Comparison of ENCODE assay signal across 12 mouse cellular contexts in the genomic region with DNA sequence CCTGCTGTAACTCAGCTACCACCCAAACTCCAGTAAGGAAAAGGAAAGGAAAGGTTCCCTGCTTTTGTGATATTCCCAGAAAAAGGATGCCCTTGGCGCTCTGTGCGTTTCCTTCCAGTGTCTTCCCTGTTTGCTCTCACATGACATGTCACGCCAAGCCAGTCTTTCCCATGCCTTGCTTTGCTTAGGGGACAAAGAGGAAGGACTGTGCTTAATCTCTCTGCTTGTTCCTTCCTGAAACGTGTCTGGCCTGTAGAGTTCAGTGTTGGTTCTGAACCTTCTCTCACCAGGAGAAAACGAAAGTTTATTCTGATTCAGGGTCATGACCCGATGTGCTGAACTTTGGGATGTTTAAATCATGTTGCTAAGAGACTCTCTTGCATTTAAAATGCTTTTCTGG. TPM values are rescaled to one million over a fixed set of nuclear protein-coding genes. Genes with fewer than 3 reads are reported as not detected.
DNase-seq lines count a peak whose midpoint lies in the region; ATAC-seq and TF ChIP-seq lines count a peak whose summit lies in the region.
"Had no signal": no experiment of that assay in that cellular context is flagged by ENCODE, and none has a peak within 500 bp of the region (broad histone marks: within the 10 kb centered on the region; RNA-seq: fewer than 3 reads in every experiment).

No protein-coding gene starts in this region.

- peaks cover 0 to 3% of the 10 kb centered on the region in 2 experiments; a peak in 1 of 4 replicates for H3K4me1 ChIP-seq in MEL (ENCODE audit: control insufficient read depth in 1 of 2, insufficient read depth in 2 of 2, low read length in 2 of 2)
- no peaks in the 10 kb centered on the region; the same call in 1 of the 2 replicates for H3K4me1 ChIP-seq in heart, embryonic 16.5 days (ENCODE audit: control insufficient read depth, insufficient read depth, low read length)
- H3K4me1 ChIP-seq in liver, embryonic 14.5 days (replicated peaks; ENCODE audit: control insufficient read depth in 2 of 2, insufficient read depth in 2 of 2, low read length in 1 of 2): peaks cover 0 to 11% of the 10 kb centered on the region in 2 experiments; a peak in 2 of 4 replicates

- no peaks in the 10 kb centered on the region for H3K9me3 ChIP-seq in MEL (replicated peaks; ENCODE audit: insufficient read depth, low read length)
- no peaks in the 10 kb centered on the region for H3K9me3 ChIP-seq in heart, embryonic 16.5 days (replicated peaks; ENCODE audit: control insufficient read depth, low read length)
- no peaks in the 10 kb centered on the region for H3K9me3 ChIP-seq in liver, embryonic 14.5 days (ENCODE audit: control insufficient read depth, low read length)

- no peak for TF ChIP-seq RAD21 in MEL (IDR thresholded peaks at IDR 0.05; ENCODE audit: low read depth, low read length)

- no peaks in the 10 kb centered on the region for H3K79me2 ChIP-seq in MEL (ENCODE audit: control insufficient read depth, insufficient read depth, low read length, poor library complexity)

- intact Hi-C loops in left cerebral cortex, postnatal 36 days (cut with DNase I): no loop called here

- H3K4me2 ChIP-seq in heart, embryonic 16.5 days (ENCODE audit: low read depth, low read length): no peak overlapping the region
- H3K4me2 ChIP-seq in liver, embryonic 14.5 days (ENCODE audit: low read depth): no peak overlapping the region

- no peak for TF ChIP-seq POLR2A in MEL (IDR thresholded peaks at IDR 0.05; ENCODE audit: control insufficient read depth in 1 of 2, insufficient read depth in 1 of 2, low read depth in 1 of 2, low read length in 2 of 2, poor library complexity in 1 of 2)

- H3K4me3 ChIP-seq in MEL (ENCODE audit: control insufficient read depth in 1 of 2, insufficient read depth in 1 of 2, low read depth in 2 of 2, low read length in 2 of 2): peak overlapping the region in 1 of 2 experiments; percentile 37; a peak in 1 of 4 replicates
- no peak overlapping the region for H3K4me3 ChIP-seq in heart, embryonic 16.5 days (ENCODE audit: low read length)
- H3K4me3 ChIP-seq in liver, embryonic 14.5 days (ENCODE audit: insufficient read depth in 1 of 2, low read depth in 2 of 2, low read length in 2 of 2): no peak overlapping the region
- H3K4me3 ChIP-seq: layer of hippocampus, adult 2 months had no signal

- H3K36me3 ChIP-seq in MEL (ENCODE audit: control insufficient read depth in 1 of 2, insufficient read depth in 2 of 2, low read length in 2 of 2): no peaks in the 10 kb centered on the region; a peak in 1 of 4 replicates
- H3K36me3 ChIP-seq in heart, embryonic 16.5 days (ENCODE audit: control insufficient read depth, insufficient read depth): no peaks in the 10 kb centered on the region
- H3K36me3 ChIP-seq in liver, embryonic 14.5 days (replicated peaks; ENCODE audit: control insufficient read depth, insufficient read depth, low read depth): no peaks in the 10 kb centered on the region

- peak; percentile 54; the same call in 1 of the 2 replicates for ATAC-seq in heart, embryonic 16.5 days (replicated peaks; ENCODE audit: extremely low read depth, insufficient read depth, low FRiP score)
- peak; percentile 54 for ATAC-seq in liver, embryonic 14.5 days (ENCODE audit: insufficient read depth)
- ATAC-seq: forebrain, postnatal 0 days; Patski had no signal

- no peak overlapping the region for H3K9ac ChIP-seq in MEL (ENCODE audit: control insufficient read depth, low read depth, low read length, poor library complexity, severe bottlenecking)
- H3K9ac ChIP-seq in heart, embryonic 16.5 days (ENCODE audit: low read length): no peak overlapping the region
- no peak overlapping the region for H3K9ac ChIP-seq in liver, embryonic 14.5 days (replicated peaks)
- H3K9ac ChIP-seq: forebrain, postnatal 0 days had no signal

- no peaks in the 10 kb centered on the region for H3K27me3 ChIP-seq in MEL (ENCODE audit: control insufficient read depth in 1 of 2, insufficient read depth in 2 of 2, low read length in 2 of 2)
- H3K27me3 ChIP-seq in heart, embryonic 16.5 days (ENCODE audit: control insufficient read depth, insufficient read depth, low read length): no peaks in the 10 kb centered on the region
- no peaks in the 10 kb centered on the region for H3K27me3 ChIP-seq in liver, embryonic 14.5 days (ENCODE audit: control insufficient read depth, insufficient read depth, low read length)
- H3K27me3 ChIP-seq: Patski had no signal

- no peak for TF ChIP-seq CTCF in MEL (IDR thresholded peaks at IDR 0.05 in 2 of 3, conservative IDR thresholded peaks at IDR 0.05 in 1 of 3; ENCODE audit: control insufficient read depth in 1 of 3, insufficient read depth in 1 of 3, low read depth in 2 of 3, low read length in 3 of 3, poor library complexity in 1 of 3, severe bottlenecking in 1 of 3)
- no peak for TF ChIP-seq CTCF in liver, embryonic 14.5 days (IDR thresholded peaks at IDR 0.05; ENCODE audit: low read depth)

- no peak overlapping the region for H3K27ac ChIP-seq in MEL (ENCODE audit: control insufficient read depth, low read depth, low read length)
- H3K27ac ChIP-seq in heart, embryonic 16.5 days (ENCODE audit: low read length): peak overlapping the region; percentile 53; the same call in 1 of the 2 replicates
- H3K27ac ChIP-seq in liver, embryonic 14.5 days: no peak overlapping the region
- H3K27ac ChIP-seq: layer of hippocampus, adult 2 months had no signal

- TF ChIP-seq EP300 in MEL (IDR thresholded peaks at IDR 0.05; ENCODE audit: low read depth in 1 of 2, low read length in 2 of 2): no peak
- no peak for TF ChIP-seq EP300 in liver, embryonic 14.5 days (IDR thresholded peaks at IDR 0.05; ENCODE audit: low read depth)

- WGBS in heart, embryonic 16.5 days: 54% methylated on average over 6 of the region's 6 CpGs
- WGBS in liver, embryonic 14.5 days (ENCODE audit: insufficient replicate concordance): 11% methylated on average over 6 of the region's 6 CpGs

- peak; percentile 42 for DNase-seq in MEL (ENCODE audit: low read depth, low spot score)
- DNase-seq in adrenal gland, postnatal 14 days: peak; percentile 31
- no peak for DNase-seq in liver, embryonic 14.5 days (ENCODE audit: low read depth in 3 of 3, low spot score in 3 of 3)
- DNase-seq in cerebellum, postnatal 10 days: no peak
- no peak for DNase-seq in left cerebral cortex, postnatal 36 days (ENCODE audit: low spot score in 2 of 2)
- DNase-seq in B cell, adult 2 months: no peak
- no peak for DNase-seq in cerebellum, adult 9-10 months
- DNase-seq: cerebellum, adult 2 months; forebrain, postnatal 0 days had no signal

TF ChIP-seq in MEL, 35 proteins besides CTCF, POLR2A, EP300 and RAD21:
- TF ChIP-seq GATA1 (IDR thresholded peaks at IDR 0.05; ENCODE audit: low read depth, low read length) (no peak), ELF1 (IDR thresholded peaks at IDR 0.05; ENCODE audit: low read depth, low read length) (no peak), TAL1 (IDR thresholded peaks at IDR 0.05; ENCODE audit: low read length) (no peak), ETS1 (IDR thresholded peaks at IDR 0.05; ENCODE audit: low read depth, low read length) (0 out of 2 replicates have a peak, but pooled peaks have one; percentile 15), SMC3 (IDR thresholded peaks at IDR 0.05; ENCODE audit: low read depth, low read length) (no peak), BHLHE40 (IDR thresholded peaks at IDR 0.05; ENCODE audit: borderline replicate concordance, low read depth, low read length) (no peak), MYB (IDR thresholded peaks at IDR 0.05; ENCODE audit: low read depth, low read length) (no peak), USF1 (IDR thresholded peaks at IDR 0.05; ENCODE audit: low read depth, low read length) (no peak), CHD2 (IDR thresholded peaks at IDR 0.05; ENCODE audit: low read length) (no peak)

RNA-seq across cellular contexts. Expression of a gene that starts 28.2 kb away (rescaled TPM):
- 0.35 and 0.36 TPM in 2 replicates for total RNA-seq in MEL (2012; rRNA removed)
- polyA plus RNA-seq in MEL (2012; ENCODE audit: insufficient read depth in 1 of 2, insufficient read length in 2 of 2, low read depth in 1 of 2, low replicate concordance in 2 of 2, missing spikeins in 1 of 2): under 1 TPM in 1 of 2 experiments, not detected in 1; 0.84 TPM
- total RNA-seq in adrenal gland, postnatal 14 days (2021): 40.3 and 52.8 TPM in 2 replicates
- 29.3 and 31.2 TPM in 2 replicates for polyA plus RNA-seq in heart, embryonic 16.5 days (2015; fragmentation: Nextera tagmentation; extraction: Ambion mirVana)
- polyA plus RNA-seq in liver, embryonic 14.5 days (2012; rRNA removed): 1.9 and 2.6 TPM in 2 replicates
- polyA plus RNA-seq in liver, embryonic 14.5 days (2014; fragmentation: Nextera tagmentation; extraction: Ambion mirVana): 4.3 and 4.5 TPM in 2 replicates
- total RNA-seq in left cerebral cortex, postnatal 36 days (2021): 1 to 10 TPM; 7.2 to 8.0 TPM
- polyA plus RNA-seq: Patski had no signal

RNA-seq across cellular contexts. Expression of a gene that starts 45.1 kb away (rescaled TPM):
- total RNA-seq in MEL (2012; rRNA removed): 3,142 and 3,178 TPM in 2 replicates
- polyA plus RNA-seq in MEL (2012; ENCODE audit: insufficient read depth in 1 of 2, insufficient read length in 2 of 2, low read depth in 1 of 2, low replicate concordance in 2 of 2, missing spikeins in 1 of 2): 1,000 to 10,000 TPM in 1 of 2 experiments, not detected in 1; 1,648 TPM
- total RNA-seq in adrenal gland, postnatal 14 days (2021): 834 and 975 TPM in 2 replicates
- 394 and 401 TPM in 2 replicates for polyA plus RNA-seq in heart, embryonic 16.5 days (2015; fragmentation: Nextera tagmentation; extraction: Ambion mirVana)
- 885 and 1,231 TPM in 2 replicates for polyA plus RNA-seq in liver, embryonic 14.5 days (2012; rRNA removed)
- polyA plus RNA-seq in liver, embryonic 14.5 days (2014; fragmentation: Nextera tagmentation; extraction: Ambion mirVana): 593 and 603 TPM in 2 replicates
- total RNA-seq in left cerebral cortex, postnatal 36 days (2021): 100 to 1,000 TPM; 376 to 417 TPM

Comparison
In these comparisons a context has a peak if more than half of its experiments do, and no peak if none do; other contexts are left out.
1. DNase-seq: peak in MEL (single experiment) and adrenal gland, postnatal 14 days (single experiment); none in liver, embryonic 14.5 days (0 of 3), cerebellum, postnatal 10 days (0 of 2), left cerebral cortex, postnatal 36 days (0 of 2), B cell, adult 2 months (0 of 2) and cerebellum, adult 9-10 months (single experiment).